Mouse (Mus musculus) bone marrow, adult 2 months (tissue): ENCODE data around the gene Ccdc93. TPM values are rescaled to one million over a fixed set of nuclear protein-coding genes. Genes with fewer than 3 reads are reported as not detected.

Source experiments
- H3K27ac ChIP-seq: fragments of 200-500 bp; 2 replicates; pipeline ENCODE4 v1.5.1; 2012; ENCODE audit warnings: low read depth, mild to moderate bottlenecking, control low read depth, inconsistent platforms, low read length; ENCODE audit not compliant: control insufficient read depth, poor library complexity, insufficient read depth
- H3K4me1 ChIP-seq: fragments of 200-500 bp; 2 replicates; pipeline ENCODE4 v1.6.1; 2011; ENCODE audit warnings: low read length; ENCODE audit not compliant: control insufficient read depth, insufficient read depth
- H3K4me3 ChIP-seq: fragments of 200-500 bp; replicated peaks from 2 replicates; pipeline ENCODE3; 2011; ENCODE audit warnings: mild to moderate bottlenecking, low read depth, low read length, control low read depth; ENCODE audit not compliant: control insufficient read depth
- CTCF ChIP-seq: fragments of 200-500 bp; IDR thresholded peaks from 2 replicates; pipeline ENCODE4 v1.5.1; 2011; ENCODE audit warnings: low read length, control low read depth; ENCODE audit not compliant: control insufficient read depth, insufficient read depth
- POLR2A ChIP-seq: fragments of 200-500 bp; IDR thresholded peaks from 2 replicates; pipeline ENCODE4 v1.6.1; 2011; ENCODE audit warnings: low read depth, mild to moderate bottlenecking, control low read depth, low read length, borderline replicate concordance; ENCODE audit not compliant: control insufficient read depth
- WGBS: fragments of 180-500 bp; shearing (Covaris S2); methylation state at CpG from one replicate; pipeline ENCODE4 v1.1.7; 2018; 5-methylcytosine and 5-hydroxymethylcytosine counted together
- polyA plus RNA-seq: library from polyadenylated mRNA; stranded (reverse); fragments of >200 nt; gene quantifications from 2 replicates; pipeline ENCODE4 v1.2.4, GENCODE M21; 2011; ENCODE audit warnings: low replicate concordance; ENCODE audit not compliant: missing spikeins, insufficient read depth, insufficient read length

The Ccdc93 gene
- polyA plus RNA-seq, 1 experiment = 4.7 TPM

- H3K4me1 ChIP-seq = no peaks in the 10 kb centered on the region; the same call in 1 of the 2 replicates
- no peak overlapping the region for H3K4me3 ChIP-seq
- no peak for TF ChIP-seq CTCF
- 79% methylated on average over 4 of the region's 4 CpGs for WGBS
- H3K27ac ChIP-seq = no peak overlapping the region
Observed at GRCm38 (mm10) chr1:121548667-121549066, 117.8 kb downstream of the Ccdc93 start.

- WGBS = 73% methylated on average over 4 of the region's 4 CpGs
- Histone ChIP-seq H3K4me1 (no peaks in the 10 kb centered on the region; the same call in 1 of the 2 replicates), H3K4me3 (no peak overlapping the region), H3K27ac (no peak overlapping the region)
- TF ChIP-seq POLR2A (no peak), CTCF (0 out of 2 replicates have a peak, but pooled peaks have one; percentile 16)
Observed at GRCm38 (mm10) chr1:121549456-121549855, 118.6 kb downstream of the Ccdc93 start.

- WGBS = 76% methylated on average over 16 of the region's 16 CpGs
- Histone ChIP-seq H3K4me3 (no peak overlapping the region), H3K27ac (no peak overlapping the region)
Observed at GRCm38 (mm10) chr1:121550801-121551456, 120.1 kb downstream of the Ccdc93 start.

GRCm38 (mm10) chr1:121551457-121551835 is 120.6 kb downstream of the Ccdc93 start:
- WGBS = 76% methylated on average over 7 of the region's 7 CpGs
- no peak overlapping the region for H3K27ac ChIP-seq
- H3K4me3 ChIP-seq = no peak overlapping the region
- TF ChIP-seq CTCF (no peak), POLR2A (no peak)
- no peaks in the 10 kb centered on the region for H3K4me1 ChIP-seq

More at GRCm38 (mm10) chr1:121550801-121551456, 120.1 kb downstream of the Ccdc93 start:
- no peaks in the 10 kb centered on the region for H3K4me1 ChIP-seq
- TF ChIP-seq POLR2A (no peak), CTCF (no peak)

Other genes with a start within 250 kb of the Ccdc93 start
- 6.4 and 7.4 TPM in 2 replicates for gene Insig2, start 98.5 kb upstream of the Ccdc93 start, polyA plus RNA-seq
- not detected in 2 replicates for gene Htr5b, start 97.4 kb downstream of the Ccdc93 start, polyA plus RNA-seq
- 17.0 and 41.0 TPM in 2 replicates for gene Ddx18, start 136.9 kb downstream of the Ccdc93 start, polyA plus RNA-seq